Mouse (Mus musculus) kidney, embryonic 16.5 days (tissue): ENCODE measurements around the gene Sspo. TPM values are rescaled to one million over a fixed set of nuclear protein-coding genes. Genes with fewer than 3 reads are reported as not detected.

Source experiments
- ATAC-seq: fragments of 200-750 bp; cut with Nextera tagmentation; 2 replicates; pipeline ENCODE4 v1.8.0; 2017; ENCODE audit warnings: moderate TSS enrichment; ENCODE audit not compliant: low FRiP score, low TSS enrichment
- H3K27ac ChIP-seq: fragments of 300-500 bp; sonication (generic); 2 replicates; pipeline ENCODE4 v1.5.1; 2014; ENCODE audit warnings: low read length
- H3K27me3 ChIP-seq: fragments of 300-500 bp; sonication (generic); 2 replicates; pipeline ENCODE4 v1.6.1; 2014; ENCODE audit warnings: low read length, control low read depth, mixed read lengths; ENCODE audit not compliant: insufficient read depth
- H3K36me3 ChIP-seq: fragments of 300-500 bp; sonication (generic); 2 replicates; pipeline ENCODE4 v1.6.1; 2014; ENCODE audit warnings: low read length, control low read depth, mixed read lengths; ENCODE audit not compliant: insufficient read depth
- H3K4me1 ChIP-seq: fragments of 300-500 bp; sonication (generic); 2 replicates; pipeline ENCODE4 v1.6.1; 2014; ENCODE audit warnings: low read length, control low read depth, mixed read lengths; ENCODE audit not compliant: insufficient read depth
- H3K4me2 ChIP-seq: fragments of 300-500 bp; sonication (generic); replicated peaks from 2 replicates; pipeline ENCODE4 v1.6.1; 2014; ENCODE audit warnings: low read depth, low read length
- H3K4me3 ChIP-seq: fragments of 300-500 bp; sonication (generic); 2 replicates; pipeline ENCODE4 v1.5.1; 2014; ENCODE audit warnings: mild to moderate bottlenecking, low read length
- H3K9ac ChIP-seq: fragments of 300-500 bp; sonication (generic); replicated peaks from 2 replicates; pipeline ENCODE4 v1.6.1; 2014; ENCODE audit warnings: low read length
- H3K9me3 ChIP-seq: fragments of 300-500 bp; sonication (generic); 2 replicates; pipeline ENCODE4 v1.6.1; 2016; ENCODE audit warnings: low read length, control low read depth
- WGBS: fragments of 180-500 bp; shearing (Covaris S2); extraction: QIAGEN DNeasy Blood & Tissue Kit; methylation state at CpG from one replicate; pipeline ENCODE4 v1.1.7; 2014; 5-methylcytosine and 5-hydroxymethylcytosine counted together
- polyA plus RNA-seq: library from polyadenylated mRNA; unstranded; fragments of >200 nt; fragmentation: Nextera tagmentation; extraction: Ambion mirVana; gene quantifications from 2 replicates; pipeline ENCODE4 v1.2.1, GENCODE M21; 2015

Sspo gene
- polyA plus RNA-seq, 1 experiment from 2014 or later = 0.97 TPM

- ATAC-seq = no peak
- Histone ChIP-seq H3K27me3 (no peaks in the 10 kb centered on the region), H3K4me3 (no peak overlapping the region), H3K9me3 (no peaks in the 10 kb centered on the region), H3K4me1 (peaks cover 22% of the 10 kb centered on the region), H3K4me2 (no peak overlapping the region), H3K9ac (no peak overlapping the region), H3K27ac (no peak overlapping the region), H3K36me3 (peaks cover 7% of the 10 kb centered on the region; the same call in 1 of the 2 replicates)
- 79% methylated on average over 8 of the region's 8 CpGs for WGBS
Measured at GRCm38 (mm10) chr6:48534913-48535312, 86.9 kb downstream of the Sspo start.

DNA sequence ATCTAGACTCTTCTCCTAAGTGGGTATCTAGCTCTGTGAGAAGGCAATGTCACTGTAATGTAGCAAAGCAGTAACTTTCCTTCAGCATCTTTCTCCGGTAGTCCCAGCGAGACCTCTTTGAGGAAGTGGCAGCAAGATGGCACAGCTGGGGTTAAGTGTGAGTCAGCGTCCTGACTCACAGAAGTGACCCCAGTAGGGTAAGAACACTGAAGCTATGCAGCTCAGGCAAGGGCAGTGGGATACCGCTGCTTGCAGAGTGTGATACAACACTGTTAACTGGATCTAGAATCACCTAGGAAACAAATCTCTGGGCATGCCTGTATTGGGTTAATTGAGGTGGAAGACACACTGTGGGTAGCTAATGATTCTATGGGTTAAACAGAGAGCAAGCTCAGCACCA is 88.1 kb downstream of the Sspo start:
- no peak overlapping the region for H3K4me3 ChIP-seq

GRCm38 (mm10) chr6:48537105-48537954 is 89.3 kb downstream of the Sspo start, which contains the start of gene Atp6v0e2:
TSS of gene Atp6v0e2 (plus strand) at chr6:48537615.
- H3K4me1 ChIP-seq = peaks cover 23% of the 10 kb centered on the region
- H3K27ac ChIP-seq = no peak within 1 kb of the TSS
- 4% methylated on average over 38 of the region's 38 CpGs for WGBS
- H3K4me3 ChIP-seq = peak within 1 kb of the TSS; percentile 50
- no peaks in the 10 kb centered on the region for H3K27me3 ChIP-seq
- peak within 1 kb of the TSS; percentile 76 for H3K4me2 ChIP-seq
- peak within 1 kb of the TSS; percentile 69 for H3K9ac ChIP-seq
- ATAC-seq = peak; percentile 83
- H3K36me3 ChIP-seq = 0 out of 2 replicates have a peak, but pooled peaks cover 3% of the 10 kb centered on the region
- no peaks in the 10 kb centered on the region for H3K9me3 ChIP-seq

More for the DNA sequence above, 88.1 kb downstream of the Sspo start:
- H3K27ac ChIP-seq = no peak overlapping the region
- WGBS = 77% methylated on average over 4 of the region's 4 CpGs
- H3K9me3 ChIP-seq = no peaks in the 10 kb centered on the region
- no peak overlapping the region for H3K4me2 ChIP-seq
- H3K36me3 ChIP-seq = peaks cover 7% of the 10 kb centered on the region; the same call in 1 of the 2 replicates
- peaks cover 15% of the 10 kb centered on the region for H3K4me1 ChIP-seq
- ATAC-seq = no peak
- no peak overlapping the region for H3K9ac ChIP-seq
- H3K27me3 ChIP-seq = no peaks in the 10 kb centered on the region

GRCm38 (mm10) chr6:48538841-48539737 is 91.1 kb downstream of the Sspo start:
- WGBS = 73% methylated on average over 5 of the region's 5 CpGs

DNA sequence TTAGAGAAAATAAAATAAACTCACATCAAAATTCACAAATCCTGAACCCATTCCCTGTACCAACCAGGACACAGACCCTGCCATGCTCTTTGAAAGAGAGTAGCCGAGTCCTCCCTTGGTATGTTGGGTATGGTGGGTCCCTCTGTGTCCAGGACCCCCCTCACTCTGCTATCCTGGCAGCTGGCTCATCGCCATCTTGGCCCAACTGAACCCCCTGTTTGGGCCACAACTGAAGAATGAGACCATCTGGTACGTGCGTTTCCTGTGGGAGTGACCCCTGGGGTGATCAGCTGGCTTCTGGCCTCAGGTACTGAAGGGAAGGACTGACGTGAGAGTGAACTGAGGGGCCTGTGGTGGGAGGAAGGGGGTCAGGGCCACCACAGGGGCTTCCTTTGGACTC is 91.8 kb downstream of the Sspo start:
- Histone ChIP-seq H3K4me3 (no peak overlapping the region), H3K4me2 (no peak overlapping the region), H3K27ac (no peak overlapping the region), H3K9me3 (no peaks in the 10 kb centered on the region), H3K9ac (no peak overlapping the region), H3K27me3 (no peaks in the 10 kb centered on the region), H3K36me3 (no peaks in the 10 kb centered on the region), H3K4me1 (peaks cover 24% of the 10 kb centered on the region)
- ATAC-seq = no peak
- WGBS = 61% methylated on average over 5 of the region's 5 CpGs

More at GRCm38 (mm10) chr6:48538841-48539737, 91.1 kb downstream of the Sspo start:
- H3K27ac ChIP-seq = no peak overlapping the region
- H3K36me3 ChIP-seq = no peaks in the 10 kb centered on the region
- no peak overlapping the region for H3K9ac ChIP-seq
- H3K27me3 ChIP-seq = no peaks in the 10 kb centered on the region
- H3K4me2 ChIP-seq = no peak overlapping the region
- ATAC-seq = no peak
- H3K4me1 ChIP-seq = peaks cover 24% of the 10 kb centered on the region
- no peak overlapping the region for H3K4me3 ChIP-seq
- no peaks in the 10 kb centered on the region for H3K9me3 ChIP-seq

DNA sequence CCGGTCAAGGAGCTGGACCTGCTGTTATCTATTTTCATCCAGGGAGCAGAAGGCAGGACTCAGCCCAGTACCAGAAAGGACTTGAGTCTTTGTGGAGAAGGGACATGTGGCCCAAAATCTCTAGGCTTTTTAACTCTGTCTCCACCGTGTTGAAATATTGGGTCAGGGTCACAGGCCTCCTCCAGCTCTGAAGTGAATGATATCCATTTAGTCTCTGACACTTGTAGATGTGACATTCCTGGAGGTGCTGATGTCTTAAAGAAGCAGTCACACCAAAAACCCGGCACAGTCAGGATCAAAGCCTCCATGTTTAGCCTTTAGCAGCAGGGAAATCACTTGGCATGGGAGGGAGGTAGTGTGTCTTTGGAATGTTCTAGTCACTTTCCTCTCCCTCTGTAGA is 92.7 kb downstream of the Sspo start:
- WGBS = 35% methylated on average over 3 of the region's 3 CpGs
- H3K9ac ChIP-seq = no peak overlapping the region
- H3K36me3 ChIP-seq = no peaks in the 10 kb centered on the region
- no peak overlapping the region for H3K4me2 ChIP-seq
- no peaks in the 10 kb centered on the region for H3K27me3 ChIP-seq
- H3K4me3 ChIP-seq = no peak overlapping the region
- H3K27ac ChIP-seq = no peak overlapping the region
- ATAC-seq = no peak
- no peaks in the 10 kb centered on the region for H3K9me3 ChIP-seq
- H3K4me1 ChIP-seq = peaks cover 24% of the 10 kb centered on the region

DNA sequence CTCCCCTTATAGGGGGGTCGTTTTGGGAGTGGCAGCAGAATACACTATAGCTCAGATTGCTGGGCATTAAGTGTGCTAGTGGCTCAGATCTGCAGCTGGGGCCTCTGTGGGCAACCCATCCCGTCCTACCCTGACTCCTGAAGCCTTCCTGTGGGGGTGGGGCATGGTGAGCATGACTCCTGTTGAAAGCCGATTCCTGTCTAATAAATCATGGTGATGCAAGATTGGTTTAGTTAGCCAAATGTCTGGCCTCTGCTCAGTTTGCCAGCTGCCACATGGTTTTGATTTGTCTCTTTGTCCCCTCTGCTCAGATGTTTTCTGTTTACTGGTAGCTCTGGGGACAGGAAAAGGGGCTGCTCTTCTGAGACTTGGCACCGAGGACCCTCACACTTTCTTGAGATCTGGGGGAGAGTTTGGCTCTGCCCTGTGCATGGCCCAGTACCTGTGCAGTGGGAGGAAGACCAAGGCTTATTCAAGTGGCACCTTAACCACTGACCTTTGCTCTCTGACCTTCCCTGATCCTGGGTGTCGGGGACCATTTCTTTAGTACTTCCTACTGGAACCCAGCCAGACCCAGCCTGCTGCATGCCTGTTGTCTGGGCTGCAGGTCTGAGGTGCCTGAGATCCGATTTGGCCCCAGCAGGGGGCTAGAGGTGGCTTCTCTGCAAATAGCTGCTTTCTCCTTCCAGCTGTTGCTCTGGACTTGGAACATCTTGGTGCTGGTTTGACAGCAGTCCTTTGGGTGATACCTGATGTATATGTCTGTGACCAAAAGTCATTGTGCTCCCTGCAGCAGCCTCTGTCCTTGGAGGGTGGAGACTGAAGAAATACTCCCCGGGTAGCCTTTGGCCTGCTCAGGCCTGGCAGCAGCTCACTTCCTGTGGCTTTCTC is 93.8 kb downstream of the Sspo start:
- Histone ChIP-seq H3K9ac (peak overlapping the region; percentile 45; the same call in 1 of the 2 replicates), H3K9me3 (no peaks in the 10 kb centered on the region), H3K4me3 (no peak overlapping the region), H3K36me3 (no peaks in the 10 kb centered on the region), H3K27ac (no peak overlapping the region), H3K4me1 (peaks cover 25% of the 10 kb centered on the region), H3K4me2 (no peak overlapping the region), H3K27me3 (no peaks in the 10 kb centered on the region)
- ATAC-seq = 0 out of 2 replicates have a peak, but pooled peaks have one; percentile 31
- WGBS = 11% methylated on average over 7 of the region's 7 CpGs

DNA sequence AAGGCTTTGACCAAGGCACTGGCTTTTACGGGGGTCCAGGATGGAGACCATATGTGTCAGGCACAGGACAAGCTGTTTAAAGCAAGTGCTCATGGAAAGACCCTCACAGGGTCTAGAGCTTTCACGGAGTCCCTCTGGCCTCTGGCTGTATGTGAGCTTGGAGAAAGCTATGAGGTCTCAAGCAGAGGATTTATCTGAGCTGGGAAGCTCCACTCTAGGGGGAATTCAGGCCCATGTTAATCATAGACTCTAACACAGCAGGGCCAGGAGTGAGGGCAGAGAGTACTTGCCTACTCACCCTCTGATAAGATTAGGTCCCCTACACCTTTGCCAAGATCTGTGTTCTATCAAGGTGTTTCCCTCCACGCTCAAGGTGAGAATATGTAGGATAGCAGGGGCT is 94.6 kb downstream of the Sspo start:
- Histone ChIP-seq H3K9me3 (no peaks in the 10 kb centered on the region), H3K36me3 (no peaks in the 10 kb centered on the region), H3K27ac (no peak overlapping the region), H3K4me2 (no peak overlapping the region), H3K4me1 (peaks cover 20% of the 10 kb centered on the region), H3K4me3 (no peak overlapping the region), H3K27me3 (no peaks in the 10 kb centered on the region), H3K9ac (no peak overlapping the region)
- ATAC-seq = no peak
- WGBS = 89% methylated on average over 3 of the region's 3 CpGs

DNA sequence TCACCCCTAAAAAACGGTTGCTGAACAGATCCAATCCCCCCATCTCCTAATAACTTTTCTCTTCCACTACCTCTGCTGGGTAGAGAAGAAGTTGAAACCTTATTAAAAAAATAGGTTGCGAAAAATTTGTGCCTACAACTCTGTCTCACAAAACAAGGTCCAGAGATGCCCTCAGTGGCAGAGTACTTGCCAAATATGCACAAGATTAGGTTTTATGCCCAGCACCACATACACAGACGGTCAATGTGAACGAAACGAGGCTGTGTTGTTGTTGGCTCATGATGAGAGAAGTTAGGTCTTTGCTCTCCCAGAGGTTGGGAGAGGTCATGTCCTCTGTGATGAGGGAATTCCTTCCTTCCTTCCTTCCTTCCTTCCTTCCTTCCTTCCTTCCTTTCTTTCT is 97.2 kb downstream of the Sspo start:
- no peaks in the 10 kb centered on the region for H3K27me3 ChIP-seq
- ATAC-seq = no peak

More for the DNA sequence above, 97.2 kb downstream of the Sspo start:
- no peak overlapping the region for H3K27ac ChIP-seq
- no peak overlapping the region for H3K4me3 ChIP-seq
- H3K4me1 ChIP-seq = peaks cover 13% of the 10 kb centered on the region
- 65% methylated on average over 5 of the region's 5 CpGs for WGBS
- H3K9me3 ChIP-seq = no peaks in the 10 kb centered on the region
- no peak overlapping the region for H3K4me2 ChIP-seq
- H3K9ac ChIP-seq = no peak overlapping the region
- no peaks in the 10 kb centered on the region for H3K36me3 ChIP-seq
